Mouse (Mus musculus): Measurements from ENCODE around the gene Calml3.
"Not testable (repeated sequence)": the region's sequence is repeated elsewhere in the genome, so short reads cannot be mapped to it uniquely, and the experiment has no call there.

The Calml3 gene

DNA sequence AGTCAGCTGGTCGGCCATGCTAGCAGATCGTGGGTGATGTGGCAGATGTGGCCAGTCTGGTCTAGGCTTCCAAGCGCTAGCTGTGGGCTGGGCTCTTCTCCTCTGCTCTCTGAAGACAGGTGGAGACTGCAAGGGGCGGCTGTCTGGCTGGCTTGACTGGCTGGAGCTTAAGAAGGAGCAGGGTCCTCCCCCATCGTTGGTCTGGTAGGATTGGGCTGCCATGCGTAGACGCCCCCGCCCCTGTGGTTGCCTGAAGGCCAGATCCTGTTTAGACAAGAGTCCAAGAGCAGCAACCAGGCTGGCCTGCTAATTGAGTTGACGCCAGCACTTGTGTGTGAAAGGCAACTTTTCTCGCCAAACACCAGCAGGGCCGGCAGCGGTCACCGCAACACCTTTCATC is at the start of gene Calml3:
Calml3 (minus strand) TSS at position 131 of the 400 bp plus-strand sequence.
- no peak for DNase-seq

- DNase-seq = no peak
These were observed 46.2 kb upstream of the Calml3 start for GRCm38 (mm10) chr13:3850330-3850729.

DNA sequence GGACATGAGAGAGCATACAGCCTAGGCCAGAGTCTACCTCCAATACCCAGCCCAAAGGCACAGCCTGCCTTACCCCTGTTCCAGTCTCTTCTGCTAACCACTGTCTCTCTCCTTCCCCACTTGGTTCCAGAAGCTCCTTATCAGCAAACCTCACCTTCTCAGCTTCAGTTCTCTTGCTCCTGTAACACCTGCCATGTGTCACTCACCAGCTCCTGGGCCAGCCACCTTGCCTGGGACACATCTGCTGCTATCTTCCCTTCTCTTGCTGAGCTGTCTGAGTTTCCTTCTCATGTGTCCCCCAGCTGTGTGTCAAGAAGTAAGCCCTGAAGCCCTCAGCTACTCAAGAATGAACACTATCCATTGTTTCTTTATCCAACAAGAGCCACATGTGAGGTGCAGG is 36.5 kb upstream of the Calml3 start:
- DNase-seq = not testable (repeated sequence)

- not testable (repeated sequence) for DNase-seq
These were observed 33.2 kb upstream of the Calml3 start, which contains the start of gene Calm4 for GRCm38 (mm10) chr13:3837312-3837807. TSS of gene Calm4 (plus strand) at chr13:3837757.

DNA sequence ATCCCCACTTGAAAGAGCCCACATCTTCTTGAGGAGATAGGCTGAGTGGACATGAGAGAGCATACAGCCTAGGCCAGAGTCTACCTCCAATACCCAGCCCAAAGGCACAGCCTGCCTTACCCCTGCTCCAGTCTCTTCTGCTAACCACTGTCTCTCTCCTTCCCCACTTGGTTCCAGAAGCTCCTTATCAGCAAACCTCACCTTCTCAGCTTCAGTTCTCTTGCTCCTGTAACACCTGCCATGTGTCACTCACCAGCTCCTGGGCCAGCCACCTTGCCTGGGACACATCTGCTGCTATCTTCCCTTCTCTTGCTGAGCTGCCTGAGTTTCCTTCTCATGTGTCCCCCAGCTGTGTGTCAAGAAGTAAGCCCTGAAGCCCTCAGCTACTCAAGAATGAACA is 29.5 kb upstream of the Calml3 start:
- not testable (repeated sequence) for DNase-seq

DNA sequence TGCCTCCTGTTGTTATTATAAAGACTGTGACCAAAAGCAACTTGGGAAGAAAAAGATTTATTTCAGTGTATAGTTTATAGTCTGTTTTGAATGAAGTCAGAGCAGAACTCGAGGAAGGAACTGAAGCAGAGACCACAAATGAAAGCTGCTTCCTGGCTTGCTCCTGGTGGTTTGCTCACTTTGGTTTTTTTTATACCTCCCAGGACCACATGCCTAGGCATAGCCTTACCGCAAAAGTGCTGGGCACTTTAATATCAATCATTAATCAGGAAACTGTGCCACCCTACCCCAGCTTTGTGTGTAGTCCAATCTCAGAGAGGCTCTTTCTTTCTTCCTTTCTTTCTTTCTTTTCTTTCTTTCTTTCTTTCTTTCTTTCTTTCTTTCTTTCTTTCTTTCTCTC is 28.3 kb upstream of the Calml3 start:
- DNase-seq = no peak

- no peak for DNase-seq
These were observed 27.9 kb upstream of the Calml3 start for GRCm38 (mm10) chr13:3831994-3832393.

DNA sequence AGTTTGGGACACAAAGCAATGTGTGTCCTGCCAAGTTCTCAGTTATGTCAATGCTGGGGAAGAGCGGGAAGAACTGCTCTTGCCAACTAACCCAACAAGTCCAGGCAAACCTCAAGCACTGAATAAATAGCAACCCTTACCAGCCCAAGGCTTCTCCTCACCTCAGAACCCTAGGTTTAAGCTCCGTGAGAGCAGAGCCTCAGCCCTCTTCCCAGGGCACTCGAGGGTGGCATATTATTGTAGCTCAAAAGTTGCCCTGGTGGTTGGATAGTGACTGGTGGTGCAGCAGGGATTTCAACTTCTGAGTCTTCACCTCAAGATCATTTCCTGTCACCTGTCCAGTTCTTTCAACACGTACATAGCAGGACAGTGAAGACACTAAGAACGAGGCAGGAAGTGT is 27.4 kb upstream of the Calml3 start:
- no peak for DNase-seq

DNA sequence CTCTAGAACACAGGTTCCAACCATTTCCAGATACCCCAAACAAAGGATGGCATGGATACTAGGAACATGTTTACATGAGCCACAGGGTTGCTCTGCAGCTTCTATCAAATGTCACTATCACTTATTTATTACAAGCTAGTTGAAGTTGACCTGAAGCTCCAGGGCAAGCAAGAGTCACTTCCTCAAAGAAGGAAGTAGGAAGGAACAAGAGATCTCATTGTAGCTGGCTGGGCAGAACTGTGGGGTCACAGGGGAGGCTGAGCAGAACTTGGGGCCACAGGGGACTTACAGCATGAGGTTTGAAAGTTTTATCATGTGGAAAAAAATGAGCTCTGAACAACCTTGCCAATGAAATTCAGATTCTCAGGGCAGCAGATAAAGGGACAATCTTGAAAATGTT is 21.6 kb upstream of the Calml3 start:
- DNase-seq = no peak

- no peak for DNase-seq
These were observed 18.0 kb upstream of the Calml3 start for GRCm38 (mm10) chr13:3822105-3822504.

- no peak for DNase-seq
These were observed 14.6 kb upstream of the Calml3 start for GRCm38 (mm10) chr13:3818740-3819076.

- DNase-seq = no peak
These were observed 14.1 kb upstream of the Calml3 start for GRCm38 (mm10) chr13:3818012-3818739.

DNA sequence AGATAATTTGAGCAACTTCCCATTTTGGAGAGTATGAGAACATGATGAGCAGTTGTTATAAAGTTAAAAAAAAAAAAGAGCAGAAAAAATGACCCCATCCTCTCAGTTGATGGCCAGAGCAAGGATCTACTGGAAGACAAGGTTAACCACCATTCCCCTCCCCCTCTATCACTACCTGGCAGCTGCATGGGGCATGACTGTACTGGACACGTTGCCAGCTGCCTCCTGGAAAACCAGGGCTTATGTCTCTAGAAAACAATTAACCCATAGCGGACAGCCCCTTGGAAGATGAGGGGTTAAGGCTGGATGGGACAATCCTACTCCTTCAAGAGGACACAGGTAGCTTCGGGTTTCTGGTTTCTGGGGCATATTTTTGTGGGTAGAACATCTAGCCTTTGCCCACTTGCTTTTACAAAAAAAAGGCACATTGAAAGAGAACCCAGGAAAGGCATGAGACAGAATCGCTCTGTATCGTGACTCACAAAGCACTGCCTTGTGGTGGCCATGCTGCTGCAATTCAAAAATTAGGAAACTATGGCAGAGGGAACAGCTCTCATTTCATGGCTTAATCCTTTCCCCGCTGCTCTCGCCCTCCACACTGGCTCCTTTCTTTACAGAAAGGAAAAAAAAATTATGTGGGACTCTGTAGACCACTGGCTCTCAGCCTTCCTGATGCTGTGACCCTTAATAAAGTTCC is 3.2 kb upstream of the Calml3 start:
- no peak for DNase-seq

DNA sequence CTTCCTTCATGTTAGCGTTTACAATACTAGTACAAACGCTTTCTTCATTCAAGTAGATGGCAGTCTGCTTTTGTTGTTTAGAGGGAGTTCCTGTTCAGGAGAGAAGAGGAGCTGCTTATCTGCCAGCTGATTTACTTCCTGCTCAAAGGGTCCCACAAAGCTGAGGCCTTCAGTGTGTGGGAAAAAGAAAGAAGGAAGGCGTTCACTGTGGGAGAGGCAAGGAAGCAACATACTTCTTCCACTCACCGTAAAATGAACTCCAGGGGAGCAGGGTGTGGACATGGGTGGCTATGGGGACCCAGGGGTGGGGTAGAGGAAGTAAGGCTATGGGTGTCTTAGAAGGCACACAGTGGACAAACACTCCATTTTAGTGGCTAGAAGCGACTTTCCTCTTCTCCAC is 1.5 kb upstream of the Calml3 start:
- DNase-seq = no peak

DNA sequence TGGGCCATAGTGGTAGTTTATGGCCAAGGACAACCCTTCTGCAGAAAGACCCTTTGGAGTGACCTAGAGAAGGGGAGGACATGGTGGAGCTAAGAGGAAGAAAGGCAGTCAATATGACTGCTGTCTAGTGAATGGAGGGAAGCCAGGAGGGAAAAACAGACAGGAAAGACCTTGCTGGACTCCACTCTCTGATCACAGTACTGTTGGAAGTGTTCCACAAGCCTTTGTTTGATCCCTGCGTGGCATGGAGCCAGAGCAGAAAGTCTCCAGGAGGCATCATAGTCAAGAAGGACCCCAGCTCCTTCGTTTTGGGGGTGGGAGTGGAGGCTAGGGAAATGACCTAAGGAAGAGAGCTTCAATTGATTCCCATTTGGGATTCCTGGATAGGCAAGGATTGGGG is 1.0 kb upstream of the Calml3 start:
- DNase-seq = no peak

GRCm38 (mm10) chr13:3799386-3799785 is 4.7 kb downstream of the Calml3 start:
- DNase-seq = no peak

GRCm38 (mm10) chr13:3798751-3799150 is 5.4 kb downstream of the Calml3 start:
- no peak for DNase-seq

DNA sequence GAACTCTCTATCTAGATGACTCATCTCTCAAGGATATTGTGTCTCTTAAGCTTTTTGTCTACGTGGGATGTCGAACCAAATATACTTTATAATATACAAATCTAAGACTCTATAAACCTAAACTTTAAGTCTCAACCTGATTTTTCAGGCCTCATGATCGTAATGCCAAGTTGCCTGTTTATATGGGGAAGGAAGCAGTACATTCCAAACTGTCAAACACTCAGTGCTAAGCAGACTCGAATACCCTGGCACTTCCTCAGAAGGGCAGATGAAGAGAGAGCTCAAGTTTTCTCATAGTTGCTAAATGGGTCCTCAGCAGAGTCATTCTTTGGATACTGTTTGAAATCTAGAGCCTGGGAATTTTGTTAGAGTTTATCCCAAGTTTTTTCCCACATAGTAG is 7.5 kb downstream of the Calml3 start:
- no peak for DNase-seq

GRCm38 (mm10) chr13:3789531-3789930 is 14.6 kb downstream of the Calml3 start:
- DNase-seq = no peak

GRCm38 (mm10) chr13:3788588-3788987 is 15.5 kb downstream of the Calml3 start:
- no peak for DNase-seq

- DNase-seq = no peak
These were observed 16.5 kb downstream of the Calml3 start for GRCm38 (mm10) chr13:3787644-3788043.

DNA sequence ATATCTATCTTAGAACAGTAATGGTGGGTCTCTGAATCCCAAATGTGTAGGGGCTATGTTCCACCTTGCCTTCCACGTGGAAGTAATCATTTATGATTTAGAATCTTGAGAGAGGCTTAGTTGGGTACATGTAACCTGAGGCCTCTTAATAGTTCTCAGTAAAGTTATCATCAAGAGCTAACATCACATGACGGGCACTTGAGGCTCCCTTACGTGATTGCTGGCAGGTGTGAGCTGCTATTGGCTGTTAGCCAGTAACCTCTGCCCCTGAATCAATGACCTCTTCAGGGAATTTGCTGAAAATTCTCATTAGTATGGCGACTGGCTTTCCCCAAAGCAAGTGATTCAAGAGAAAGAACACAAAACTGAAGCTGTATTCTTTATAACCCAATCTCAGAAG is 17.0 kb downstream of the Calml3 start:
- no peak for DNase-seq

GRCm38 (mm10) chr13:3783621-3784020 is 20.5 kb downstream of the Calml3 start:
- no peak for DNase-seq

- DNase-seq = no peak
These were observed 21.6 kb downstream of the Calml3 start for GRCm38 (mm10) chr13:3782499-3782898.

Data from right cerebral cortex, postnatal 4 days (tissue).